Mouse (Mus musculus) forebrain, embryonic 10.5 days (tissue): ENCODE results near the gene Ppm1l. TPM values are rescaled to one million over a fixed set of nuclear protein-coding genes. Genes with fewer than 3 reads are reported as not detected.

Experiments used
- DNase-seq: peaks from one replicate; pipeline ENCODE4 v3.0.0-alpha.2; 2017; ENCODE audit warnings: low spot score; ENCODE audit errors: extremely low spot score
- H3K27ac ChIP-seq: fragments of 300-500 bp; sonication (generic); 2 replicates; pipeline ENCODE4 v1.5.1; 2016; ENCODE audit warnings: mild to moderate bottlenecking
- H3K27me3 ChIP-seq: fragments of 300-500 bp; sonication (generic); 2 replicates; pipeline ENCODE4 v1.6.1; 2016; ENCODE audit warnings: mild to moderate bottlenecking; ENCODE audit not compliant: poor library complexity, severe bottlenecking
- H3K36me3 ChIP-seq: fragments of 300-500 bp; sonication (generic); replicated peaks from 2 replicates; pipeline ENCODE4 v1.6.1; 2016; ENCODE audit warnings: mild to moderate bottlenecking, moderate library complexity
- H3K4me1 ChIP-seq: fragments of 300-500 bp; sonication (generic); 2 replicates; pipeline ENCODE4 v1.6.1; 2016
- H3K4me3 ChIP-seq: fragments of 300-500 bp; sonication (generic); 2 replicates; pipeline ENCODE4 v1.5.1; 2016; ENCODE audit warnings: mild to moderate bottlenecking, moderate library complexity
- H3K9me3 ChIP-seq: fragments of 300-500 bp; sonication (generic); 2 replicates; pipeline ENCODE4 v1.6.1; 2016; ENCODE audit warnings: mild to moderate bottlenecking, moderate library complexity
- WGBS: fragments of 180-500 bp; shearing (Covaris S2); methylation state at CpG from one replicate; pipeline ENCODE4 v1.1.7; 2016; 5-methylcytosine and 5-hydroxymethylcytosine counted together
- polyA plus RNA-seq: library from polyadenylated mRNA; unstranded; fragments of >200 nt; fragmentation: Nextera tagmentation; extraction: Ambion mirVana; gene quantifications from 2 replicates; pipeline ENCODE4 v1.2.1, GENCODE M21; 2016

Gene Ppm1l
- polyA plus RNA-seq, 1 experiment from 2014 or later = 9.8 TPM

DNA sequence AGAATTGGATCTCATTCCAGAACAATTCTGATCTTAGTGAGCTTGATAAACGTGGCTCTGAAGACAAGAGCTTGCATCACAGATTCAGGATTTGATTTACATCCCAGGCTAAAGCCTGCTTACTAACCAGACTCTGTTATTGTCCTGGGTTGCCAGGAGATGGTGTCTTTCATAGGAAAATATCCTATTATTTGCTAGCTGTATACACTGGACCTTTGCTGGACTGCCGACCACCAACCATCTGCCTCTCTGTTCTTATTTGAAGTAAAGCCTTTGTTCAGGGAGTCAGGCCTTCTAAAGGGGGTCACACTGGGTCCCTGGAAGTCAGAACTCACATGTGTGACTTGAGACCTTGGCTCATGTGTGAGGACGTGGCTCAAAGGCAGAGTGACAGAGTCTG, 111.6 kb downstream of the Ppm1l start:
- Histone ChIP-seq H3K27ac (no peak overlapping the region), H3K27me3 (no peaks in the 10 kb centered on the region), H3K4me3 (no peak overlapping the region), H3K9me3 (no peaks in the 10 kb centered on the region), H3K4me1 (peaks cover 12% of the 10 kb centered on the region), H3K36me3 (no peaks in the 10 kb centered on the region)
- WGBS = 55% methylated on average over 3 of the region's 3 CpGs
- DNase-seq = no peak

DNA sequence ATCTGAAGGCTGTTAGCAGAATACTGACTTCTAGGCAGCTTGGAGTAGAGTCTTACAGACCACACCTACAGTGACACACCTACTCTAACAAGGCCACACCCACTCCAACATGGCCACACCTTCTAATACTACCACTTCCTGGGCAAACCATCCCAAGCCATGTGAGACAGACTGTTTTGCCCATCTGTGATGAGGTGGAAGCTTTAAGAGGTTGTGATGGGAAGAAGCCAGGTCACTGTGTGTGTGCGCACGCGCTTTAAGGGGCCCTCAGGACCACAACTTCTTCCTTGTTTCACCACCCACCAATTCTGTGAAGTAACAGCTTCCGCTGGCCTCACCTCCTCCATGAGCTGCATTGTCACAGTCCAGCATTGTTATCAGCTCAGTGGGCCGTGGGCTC, 112.7 kb downstream of the Ppm1l start:
- Histone ChIP-seq H3K9me3 (no peaks in the 10 kb centered on the region), H3K4me3 (no peak overlapping the region), H3K27ac (no peak overlapping the region), H3K4me1 (peaks cover 8% of the 10 kb centered on the region), H3K27me3 (no peaks in the 10 kb centered on the region), H3K36me3 (no peaks in the 10 kb centered on the region)
- no peak for DNase-seq
- WGBS = 85% methylated on average over 5 of the region's 5 CpGs

DNA sequence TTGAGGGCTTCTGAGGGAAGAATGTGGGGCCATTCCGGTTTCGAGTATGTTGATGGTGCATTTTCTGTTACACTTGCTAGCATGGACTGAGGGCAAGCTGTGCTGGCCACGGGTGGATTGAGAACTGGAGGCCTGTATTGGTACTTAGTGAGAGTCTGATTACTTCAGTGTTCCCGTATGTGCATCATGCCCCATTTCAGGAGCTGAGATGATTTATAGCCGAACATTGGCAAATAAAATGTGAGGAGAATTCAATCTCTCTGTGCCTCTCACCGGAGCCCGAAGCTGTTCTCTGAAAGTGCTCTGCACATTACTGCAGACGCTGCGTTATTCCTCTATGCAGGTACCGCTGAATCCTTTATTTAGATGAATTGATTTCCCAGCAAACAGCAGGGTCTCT, 116.9 kb downstream of the Ppm1l start:
- no peak overlapping the region for H3K27ac ChIP-seq
- no peaks in the 10 kb centered on the region for H3K27me3 ChIP-seq
- 96% methylated on average over 10 of the region's 10 CpGs for WGBS
- no peaks in the 10 kb centered on the region for H3K9me3 ChIP-seq
- DNase-seq = no peak
- peaks cover 4% of the 10 kb centered on the region; the same call in 1 of the 2 replicates for H3K4me1 ChIP-seq
- H3K4me3 ChIP-seq = no peak overlapping the region
- no peaks in the 10 kb centered on the region for H3K36me3 ChIP-seq

DNA sequence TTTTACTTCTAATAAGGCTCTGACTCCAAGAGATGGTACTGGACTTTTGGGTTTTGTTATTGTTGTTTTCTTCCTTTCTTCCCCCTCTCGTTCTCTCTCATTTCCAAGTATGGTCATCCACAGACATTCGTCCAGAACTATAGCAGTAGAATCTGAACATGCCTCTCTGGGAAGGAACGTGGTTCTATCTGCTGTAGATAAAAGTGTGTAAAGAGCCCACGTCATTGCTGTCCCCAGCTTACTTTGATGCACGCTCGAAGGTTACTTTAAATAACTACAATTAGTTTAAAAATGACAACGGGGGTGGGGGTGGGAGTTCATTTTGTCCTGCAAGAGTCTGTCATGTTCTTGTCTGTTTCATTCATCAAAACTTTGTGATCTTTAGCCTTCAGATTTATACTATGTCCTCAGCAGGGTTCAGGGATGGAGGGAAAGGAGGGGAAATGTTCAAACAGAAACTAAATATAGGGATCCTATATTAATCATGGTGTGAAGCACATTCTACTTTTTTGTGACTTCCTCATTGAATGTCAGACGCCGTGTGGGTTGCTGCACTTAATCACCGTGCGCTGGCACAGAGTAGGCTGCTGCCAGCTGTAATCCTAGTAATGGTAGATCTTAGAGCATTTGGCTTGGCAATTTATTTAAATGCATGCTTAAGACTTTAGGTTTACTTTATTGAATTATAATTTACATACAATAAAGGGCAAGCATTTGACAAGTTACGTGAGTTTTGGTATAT, 122.3 kb downstream of the Ppm1l start:
- no peaks in the 10 kb centered on the region for H3K27me3 ChIP-seq
- no peak overlapping the region for H3K4me3 ChIP-seq
- peaks cover 11% of the 10 kb centered on the region for H3K4me1 ChIP-seq
- 88% methylated on average over 12 of the region's 12 CpGs for WGBS
- no peaks in the 10 kb centered on the region for H3K9me3 ChIP-seq
- no peak for DNase-seq
- H3K27ac ChIP-seq = no peak overlapping the region
- no peaks in the 10 kb centered on the region for H3K36me3 ChIP-seq

GRCm38 (mm10) chr3:69440761-69441160, 124.1 kb downstream of the Ppm1l start:
- 35% methylated on average over 5 of the region's 5 CpGs for WGBS
- Histone ChIP-seq H3K27me3 (no peaks in the 10 kb centered on the region), H3K9me3 (no peaks in the 10 kb centered on the region), H3K4me3 (no peak overlapping the region), H3K4me1 (peaks cover 11% of the 10 kb centered on the region), H3K36me3 (no peaks in the 10 kb centered on the region), H3K27ac (no peak overlapping the region)
- DNase-seq = no peak

DNA sequence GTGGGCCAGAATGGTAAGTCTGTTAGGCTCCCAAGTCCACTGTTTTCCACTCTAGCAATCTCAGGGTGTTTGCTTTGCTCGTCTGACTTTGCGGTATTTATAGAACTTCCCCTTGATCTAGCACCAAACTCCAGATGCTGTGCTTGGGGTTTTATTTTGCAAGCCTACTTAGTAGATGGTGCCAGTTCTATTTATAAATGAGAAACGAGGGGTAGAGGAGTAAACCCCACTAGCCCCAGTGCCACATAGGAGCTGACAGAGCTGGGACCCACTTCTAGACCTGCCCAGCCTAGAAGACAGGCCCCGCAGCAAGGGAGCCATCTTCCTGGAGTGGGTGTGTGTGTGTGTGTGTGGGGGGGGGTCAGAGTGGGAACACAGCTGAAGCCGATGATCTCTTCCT, 130.3 kb downstream of the Ppm1l start:
- no peaks in the 10 kb centered on the region for H3K9me3 ChIP-seq
- no peak overlapping the region for H3K4me3 ChIP-seq
- no peaks in the 10 kb centered on the region for H3K36me3 ChIP-seq
- no peaks in the 10 kb centered on the region for H3K27me3 ChIP-seq
- H3K4me1 ChIP-seq = no peaks in the 10 kb centered on the region
- H3K27ac ChIP-seq = no peak overlapping the region
- 92% methylated on average over 5 of the region's 5 CpGs for WGBS
- no peak for DNase-seq

DNA sequence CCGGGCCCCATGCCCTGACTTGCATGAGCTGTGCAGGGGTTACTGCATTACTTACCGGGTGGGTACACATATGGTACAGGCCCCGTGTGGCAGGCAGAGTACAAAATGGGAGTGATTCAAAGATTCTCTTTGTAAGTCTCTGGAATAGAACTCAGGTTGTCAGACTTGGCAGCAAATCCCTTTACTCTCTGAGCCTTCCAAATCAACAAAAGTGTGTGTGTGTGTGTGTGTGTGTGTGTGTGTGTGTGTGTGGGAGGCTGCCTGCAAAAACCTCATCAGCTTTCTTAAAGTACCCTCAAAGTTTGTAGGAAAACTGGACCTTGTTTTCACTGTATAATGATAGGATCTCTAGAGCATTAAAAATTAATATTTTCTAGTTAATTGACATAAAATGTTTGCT, 132.4 kb downstream of the Ppm1l start:
- Histone ChIP-seq H3K4me1 (no peaks in the 10 kb centered on the region), H3K9me3 (no peaks in the 10 kb centered on the region), H3K4me3 (no peak overlapping the region), H3K27me3 (no peaks in the 10 kb centered on the region), H3K27ac (no peak overlapping the region), H3K36me3 (no peaks in the 10 kb centered on the region)
- 89% methylated on average over 3 of the region's 3 CpGs for WGBS
- no peak for DNase-seq

- WGBS = 83% methylated on average over 3 of the region's 3 CpGs
Observed at GRCm38 (mm10) chr3:69454330-69454729, 137.7 kb downstream of the Ppm1l start.

GRCm38 (mm10) chr3:69456071-69456470, 139.4 kb downstream of the Ppm1l start:
- no peak for DNase-seq
- Histone ChIP-seq H3K4me1 (peaks cover 10% of the 10 kb centered on the region), H3K27me3 (no peaks in the 10 kb centered on the region), H3K4me3 (no peak overlapping the region), H3K27ac (no peak overlapping the region), H3K9me3 (no peaks in the 10 kb centered on the region), H3K36me3 (no peaks in the 10 kb centered on the region)
- 92% methylated on average over 5 of the region's 5 CpGs for WGBS

More at GRCm38 (mm10) chr3:69454330-69454729, 137.7 kb downstream of the Ppm1l start:
- DNase-seq = no peak
- Histone ChIP-seq H3K4me3 (no peak overlapping the region), H3K27me3 (no peaks in the 10 kb centered on the region), H3K36me3 (no peaks in the 10 kb centered on the region), H3K9me3 (no peaks in the 10 kb centered on the region), H3K4me1 (peaks cover 10% of the 10 kb centered on the region), H3K27ac (no peak overlapping the region)

DNA sequence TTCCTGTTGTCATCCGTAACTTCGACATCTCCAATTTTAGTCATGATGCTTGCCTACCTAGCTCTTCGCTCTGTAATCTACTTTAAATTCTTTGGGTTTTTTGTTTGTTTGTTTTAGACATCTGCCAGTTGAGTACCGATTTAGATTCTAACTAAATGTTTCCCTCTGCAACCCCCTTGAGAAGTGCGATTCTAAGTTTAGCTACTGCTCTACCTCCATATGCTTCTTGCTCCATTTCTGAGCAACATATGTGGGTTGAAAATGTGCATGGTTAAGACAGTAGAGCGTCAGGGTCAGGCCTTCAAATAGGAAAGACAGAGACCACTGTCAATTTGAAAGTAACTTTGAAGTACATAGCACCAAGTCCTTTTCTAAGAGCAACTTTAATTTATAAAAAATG, 142.1 kb downstream of the Ppm1l start:
- no peaks in the 10 kb centered on the region for H3K36me3 ChIP-seq
- no peak overlapping the region for H3K4me3 ChIP-seq
- WGBS = 92% methylated on average over 6 of the region's 6 CpGs

GRCm38 (mm10) chr3:69461956-69462355, 145.3 kb downstream of the Ppm1l start:
- H3K9me3 ChIP-seq = no peaks in the 10 kb centered on the region
- WGBS = 85% methylated on average over 1 of the region's 1 CpGs
- H3K27ac ChIP-seq = no peak overlapping the region
- peaks cover 12% of the 10 kb centered on the region; the same call in 1 of the 2 replicates for H3K4me1 ChIP-seq
- H3K27me3 ChIP-seq = no peaks in the 10 kb centered on the region
- no peak for DNase-seq
- H3K36me3 ChIP-seq = no peaks in the 10 kb centered on the region
- no peak overlapping the region for H3K4me3 ChIP-seq

More for the DNA sequence above, 142.1 kb downstream of the Ppm1l start:
- no peak overlapping the region for H3K27ac ChIP-seq
- H3K9me3 ChIP-seq = no peaks in the 10 kb centered on the region
- H3K27me3 ChIP-seq = no peaks in the 10 kb centered on the region
- no peak for DNase-seq
- peaks cover 15% of the 10 kb centered on the region for H3K4me1 ChIP-seq

GRCm38 (mm10) chr3:69465751-69466150, 149.1 kb downstream of the Ppm1l start:
- no peak for DNase-seq

GRCm38 (mm10) chr3:69468280-69469008, 151.8 kb downstream of the Ppm1l start:
- H3K4me1 ChIP-seq = peaks cover 49% of the 10 kb centered on the region
- H3K27me3 ChIP-seq = no peaks in the 10 kb centered on the region
- H3K36me3 ChIP-seq = no peaks in the 10 kb centered on the region
- peak overlapping the region; percentile 70; the same call in 1 of the 2 replicates for H3K27ac ChIP-seq
- no peak for DNase-seq
- WGBS = 59% methylated on average over 9 of the region's 9 CpGs
- H3K4me3 ChIP-seq = no peak overlapping the region
- no peaks in the 10 kb centered on the region for H3K9me3 ChIP-seq

More at GRCm38 (mm10) chr3:69465751-69466150, 149.1 kb downstream of the Ppm1l start:
- Histone ChIP-seq H3K9me3 (no peaks in the 10 kb centered on the region), H3K27me3 (no peaks in the 10 kb centered on the region), H3K36me3 (no peaks in the 10 kb centered on the region), H3K4me3 (no peak overlapping the region), H3K27ac (no peak overlapping the region), H3K4me1 (peaks cover 46% of the 10 kb centered on the region)
- 92% methylated on average over 4 of the region's 4 CpGs for WGBS
